Mouse (Mus musculus) E14TG2a.4 (cell line): ENCODE results near the gene Donson.

Source experiments
- H3K27me3 ChIP-seq: 2 replicates; pipeline ENCODE4 v1.6.1; 2014; ENCODE audit warnings: low read length, control low read depth; ENCODE audit not compliant: insufficient read depth
- H3K36me3 ChIP-seq: 2 replicates; pipeline ENCODE4 v1.6.1; 2014; ENCODE audit warnings: low read length, control low read depth; ENCODE audit not compliant: insufficient read depth
- H3K4me1 ChIP-seq: replicated peaks from 2 replicates; pipeline ENCODE4 v1.6.1; 2014; ENCODE audit warnings: low read depth, low read length, control low read depth
- H3K4me3 ChIP-seq: replicated peaks from 2 replicates; pipeline ENCODE4 v1.5.1; 2014; ENCODE audit warnings: mild to moderate bottlenecking, low read length
- H3K9me3 ChIP-seq: 2 replicates; pipeline ENCODE4 v1.6.1; 2014; ENCODE audit warnings: low read length, control low read depth
- CTCF ChIP-seq: conservative IDR thresholded peaks from 2 replicates; pipeline ENCODE4 v1.5.1; 2014; ENCODE audit warnings: low read length
- NANOG ChIP-seq: IDR thresholded peaks from 2 replicates; pipeline ENCODE4 v1.6.1; 2014; ENCODE audit warnings: borderline replicate concordance, low read length, mixed read lengths
- POU5F1 ChIP-seq: IDR thresholded peaks from 2 replicates; pipeline ENCODE4 v1.6.1; 2014; ENCODE audit warnings: low read length, borderline replicate concordance

Donson gene

DNA sequence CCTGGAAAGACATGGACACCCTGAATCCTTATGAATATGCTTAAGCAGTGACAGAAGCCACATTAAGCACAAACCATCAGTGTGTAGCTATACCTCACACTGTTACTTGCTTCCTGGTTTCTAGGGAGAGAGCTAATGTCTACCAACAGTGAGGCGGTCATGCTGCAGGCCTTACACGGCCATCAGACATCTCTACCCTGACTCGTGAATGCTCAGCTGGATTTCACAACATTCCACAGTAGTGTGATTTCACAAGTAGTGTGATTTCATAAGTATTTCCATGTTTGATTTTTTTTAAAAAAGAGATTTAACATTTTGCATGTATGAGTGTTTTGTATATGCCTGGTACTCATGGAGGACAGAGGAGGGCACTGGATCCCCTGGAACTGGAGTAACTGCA, 59.9 kb downstream of the Donson start:
- Histone ChIP-seq H3K9me3 (no peaks in the 10 kb centered on the region), H3K4me1 (peaks cover 42% of the 10 kb centered on the region), H3K4me3 (no peak overlapping the region), H3K36me3 (peaks cover 100% of the 10 kb centered on the region), H3K27me3 (no peaks in the 10 kb centered on the region)
- TF ChIP-seq POU5F1 (no peak), CTCF (no peak), NANOG (no peak)

DNA sequence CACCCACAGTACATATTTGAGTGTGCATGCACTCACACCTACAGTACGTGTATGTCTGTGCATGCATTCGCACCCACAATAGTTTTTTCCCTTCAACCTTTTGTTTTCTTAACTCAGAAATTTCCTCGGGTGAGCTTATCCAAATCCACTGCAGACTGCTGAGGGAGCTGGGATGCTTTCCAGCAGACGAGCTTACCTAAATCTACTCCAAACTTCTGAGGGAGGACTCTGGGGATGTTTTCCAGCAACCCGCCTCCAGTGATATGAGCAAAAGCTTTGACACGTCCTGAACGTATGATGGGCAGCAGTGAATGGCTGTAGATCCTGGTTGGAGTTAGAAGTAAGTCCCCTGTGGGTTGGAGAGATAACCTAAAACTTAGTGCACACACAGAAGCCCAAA, 60.7 kb downstream of the Donson start:
- Histone ChIP-seq H3K4me1 (peaks cover 50% of the 10 kb centered on the region), H3K9me3 (no peaks in the 10 kb centered on the region), H3K4me3 (no peak overlapping the region)

More for the DNA sequence above, 60.7 kb downstream of the Donson start:
- TF ChIP-seq POU5F1 (no peak), CTCF (no peak), NANOG (no peak)
- peaks cover 100% of the 10 kb centered on the region for H3K36me3 ChIP-seq
- no peaks in the 10 kb centered on the region for H3K27me3 ChIP-seq
